Mouse (Mus musculus) cerebral cortex, adult 2 months (tissue): ENCODE measurements around the gene Gart.

Experiments
- WGBS: fragments of 180-500 bp; shearing (Covaris S2); methylation state at CpG from one replicate; pipeline ENCODE4 v1.1.7; 2018; 5-methylcytosine and 5-hydroxymethylcytosine counted together

Gene Gart

GRCm38 (mm10) chr16:91609501-91610245, 37.1 kb downstream of the Gart start:
- WGBS = 65% methylated on average over 9 of the region's 9 CpGs

- WGBS = 80% methylated on average over 8 of the region's 8 CpGs
Observed at GRCm38 (mm10) chr16:91606958-91607357, 39.8 kb downstream of the Gart start.

GRCm38 (mm10) chr16:91605156-91605555, 41.6 kb downstream of the Gart start:
- 77% methylated on average over 6 of the region's 6 CpGs for WGBS

- WGBS = 85% methylated on average over 9 of the region's 9 CpGs
Observed at GRCm38 (mm10) chr16:91601693-91602092, 45.1 kb downstream of the Gart start.

- WGBS = 83% methylated on average over 4 of the region's 4 CpGs
Observed at GRCm38 (mm10) chr16:91601081-91601480, 45.7 kb downstream of the Gart start.

- under 1% methylated on average over 34 of the region's 34 CpGs for WGBS
Observed at GRCm38 (mm10) chr16:91597672-91598010, 49.1 kb downstream of the Gart start, which contains the start of gene Tmem50b. TSS of gene Tmem50b (minus strand) at chr16:91597800.

GRCm38 (mm10) chr16:91596779-91597671, 49.7 kb downstream of the Gart start:
- under 1% methylated on average over 75 of the region's 75 CpGs for WGBS

- 23% methylated on average over 9 of the region's 9 CpGs for WGBS
Observed at GRCm38 (mm10) chr16:91596397-91596778, 50.4 kb downstream of the Gart start.

- 67% methylated on average over 6 of the region's 6 CpGs for WGBS
Observed at GRCm38 (mm10) chr16:91595076-91595475, 51.7 kb downstream of the Gart start.

- 74% methylated on average over 3 of the region's 3 CpGs for WGBS
Observed at GRCm38 (mm10) chr16:91593262-91593661, 53.5 kb downstream of the Gart start.

GRCm38 (mm10) chr16:91592162-91592561, 54.6 kb downstream of the Gart start:
- WGBS = 74% methylated on average over 8 of the region's 8 CpGs

- 84% methylated on average over 3 of the region's 3 CpGs for WGBS
Observed at GRCm38 (mm10) chr16:91588703-91589102, 58.0 kb downstream of the Gart start.

- 71% methylated on average over 6 of the region's 6 CpGs for WGBS
Observed at GRCm38 (mm10) chr16:91587730-91588453, 58.9 kb downstream of the Gart start.

GRCm38 (mm10) chr16:91586244-91586643, 60.5 kb downstream of the Gart start:
- WGBS = 90% methylated on average over 6 of the region's 6 CpGs

GRCm38 (mm10) chr16:91585617-91586016, 61.1 kb downstream of the Gart start:
- WGBS = 87% methylated on average over 5 of the region's 5 CpGs

GRCm38 (mm10) chr16:91582307-91582706, 64.4 kb downstream of the Gart start:
- 82% methylated on average over 2 of the region's 2 CpGs for WGBS

GRCm38 (mm10) chr16:91578980-91579720, 67.6 kb downstream of the Gart start:
- WGBS = 48% methylated on average over 14 of the region's 14 CpGs

- 79% methylated on average over 13 of the region's 13 CpGs for WGBS
Observed at GRCm38 (mm10) chr16:91575151-91575550, 71.6 kb downstream of the Gart start.
